Mouse (Mus musculus) kidney, adult 2 months (tissue): ENCODE data around the gene Col20a1. TPM values are rescaled to one million over a fixed set of nuclear protein-coding genes. Genes with fewer than 3 reads are reported as not detected.
A peak's percentile ranks its signal among the peaks of the same experiment; 100 is the strongest.

Experiments used
- DNase-seq: peaks from one replicate; pipeline ENCODE4 v3.0.0; 2021
- H3K27ac ChIP-seq: fragments of 200-500 bp; 2 replicates; pipeline ENCODE4 v1.5.1; 2012; ENCODE audit warnings: low read depth, low read length, control low read depth, inconsistent platforms; ENCODE audit not compliant: insufficient read depth
- H3K27me3 ChIP-seq: fragments of 200-500 bp; replicated peaks from 2 replicates; pipeline ENCODE4 v1.6.1; 2012; ENCODE audit warnings: mild to moderate bottlenecking, moderate library complexity, low read length, inconsistent platforms; ENCODE audit not compliant: control insufficient read depth, insufficient read depth
- H3K36me3 ChIP-seq: fragments of 200-500 bp; 2 replicates; pipeline ENCODE4 v1.6.1; 2012; ENCODE audit warnings: mild to moderate bottlenecking, moderate library complexity, low read length, inconsistent platforms; ENCODE audit not compliant: control insufficient read depth, insufficient read depth
- H3K4me1 ChIP-seq: fragments of 200-500 bp; 2 replicates; pipeline ENCODE4 v1.6.1; 2011; ENCODE audit warnings: low read length; ENCODE audit not compliant: control insufficient read depth, insufficient read depth
- H3K4me3 ChIP-seq: fragments of 200-500 bp; 2 replicates; pipeline ENCODE4 v1.5.1; 2011; ENCODE audit warnings: mild to moderate bottlenecking, low read depth, low read length, control low read depth; ENCODE audit not compliant: insufficient read depth
- CTCF ChIP-seq: fragments of 200-500 bp; conservative IDR thresholded peaks from 2 replicates; pipeline ENCODE4 v1.5.1; 2011; ENCODE audit warnings: low read depth, mild to moderate bottlenecking, control low read depth, low read length, moderate library complexity, mixed read lengths; ENCODE audit not compliant: insufficient read depth, insufficient read length
- POLR2A ChIP-seq: fragments of 200-500 bp; IDR thresholded peaks from one replicate; pipeline ENCODE4 v1.6.1; 2011; ENCODE audit warnings: low read depth, low read length, control low read depth
- WGBS: fragments of 180-500 bp; shearing (Covaris S2); methylation state at CpG from one replicate; pipeline ENCODE4 v1.1.7; 2018; 5-methylcytosine and 5-hydroxymethylcytosine counted together
- polyA plus RNA-seq: library from polyadenylated mRNA; depleted of rRNA; stranded (reverse); fragments of >200 nt; gene quantifications from 2 replicates; pipeline ENCODE4 v1.2.3, GENCODE M21; 2012

Gene Col20a1
- polyA plus RNA-seq, 1 experiment = 1.2 TPM

DNA sequence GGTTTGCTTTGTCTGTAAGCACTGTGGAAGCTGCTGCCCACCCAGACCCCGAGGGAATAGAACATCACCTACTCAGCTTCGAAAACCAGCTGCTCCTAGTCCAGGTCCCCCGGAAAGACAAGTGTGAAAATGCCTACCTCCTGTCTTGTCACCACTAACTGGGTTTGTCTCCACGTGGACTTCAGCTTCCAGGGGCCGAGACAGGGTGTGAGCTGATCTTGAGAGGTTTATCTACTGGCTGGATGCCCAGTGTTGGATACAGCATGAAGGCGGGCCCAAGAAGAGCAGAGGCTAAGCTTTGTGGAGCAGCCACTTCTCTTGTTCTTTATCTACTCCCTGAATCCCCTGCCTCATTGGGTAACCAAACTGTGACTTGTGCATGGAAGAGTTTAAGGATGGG lies 47.0 kb downstream of the Col20a1 start:
- no peak for TF ChIP-seq CTCF
- no peak for TF ChIP-seq POLR2A
- H3K27me3 ChIP-seq = no peaks in the 10 kb centered on the region
- H3K4me3 ChIP-seq = no peak overlapping the region
- DNase-seq = no peak
- no peak overlapping the region for H3K27ac ChIP-seq
- H3K36me3 ChIP-seq = no peaks in the 10 kb centered on the region
- H3K4me1 ChIP-seq = no peaks in the 10 kb centered on the region
- 65% methylated on average over 6 of the region's 6 CpGs for WGBS

DNA sequence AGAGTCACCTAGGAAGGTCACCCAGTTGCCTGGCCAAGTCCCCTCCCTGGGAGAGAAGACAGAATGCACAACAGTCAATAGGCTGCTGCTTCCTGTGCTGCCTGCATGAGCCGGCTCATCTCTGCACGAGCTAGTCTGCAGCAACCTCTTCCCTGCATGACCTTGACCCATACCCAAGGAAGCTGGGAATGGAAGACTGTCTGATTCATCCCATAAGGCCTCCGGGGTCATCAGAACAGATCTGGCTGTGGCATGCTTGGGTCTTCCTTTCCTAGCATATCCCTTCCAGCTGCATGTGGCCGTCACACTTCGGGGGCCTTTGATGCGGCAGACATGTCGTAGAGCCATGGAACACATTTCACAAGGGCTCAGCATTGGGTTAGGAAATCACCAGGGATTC lies 48.9 kb downstream of the Col20a1 start:
- TF ChIP-seq POLR2A = no peak
- TF ChIP-seq CTCF = no peak
- 73% methylated on average over 7 of the region's 7 CpGs for WGBS
- Histone ChIP-seq H3K4me1 (no peaks in the 10 kb centered on the region), H3K4me3 (no peak overlapping the region), H3K27me3 (no peaks in the 10 kb centered on the region), H3K27ac (no peak overlapping the region), H3K36me3 (no peaks in the 10 kb centered on the region)
- no peak for DNase-seq

DNA sequence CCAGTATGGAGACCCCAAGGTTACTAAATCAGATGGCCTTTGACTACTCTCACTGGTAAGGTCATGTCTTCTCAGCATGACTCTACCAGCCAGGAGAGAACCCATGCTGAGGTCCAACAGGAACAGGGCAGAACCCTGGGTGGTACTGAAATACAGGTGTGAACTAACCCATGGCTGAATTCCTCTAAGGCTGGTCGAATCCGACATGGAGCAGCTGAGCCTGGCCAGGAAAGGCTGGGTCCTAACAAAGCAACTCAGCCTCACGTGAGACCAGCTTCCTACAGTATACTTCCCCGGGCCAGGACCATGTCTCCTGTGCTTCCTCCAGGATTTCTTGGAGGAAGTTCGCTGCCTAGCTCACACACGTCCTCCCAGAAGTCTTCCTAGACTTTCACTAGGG lies 50.2 kb downstream of the Col20a1 start:
- TF ChIP-seq CTCF (no peak), POLR2A (no peak)
- 67% methylated on average over 6 of the region's 6 CpGs for WGBS
- Histone ChIP-seq H3K27me3 (no peaks in the 10 kb centered on the region), H3K27ac (no peak overlapping the region), H3K36me3 (no peaks in the 10 kb centered on the region), H3K4me1 (no peaks in the 10 kb centered on the region; the same call in 1 of the 2 replicates), H3K4me3 (no peak overlapping the region)
- no peak for DNase-seq

DNA sequence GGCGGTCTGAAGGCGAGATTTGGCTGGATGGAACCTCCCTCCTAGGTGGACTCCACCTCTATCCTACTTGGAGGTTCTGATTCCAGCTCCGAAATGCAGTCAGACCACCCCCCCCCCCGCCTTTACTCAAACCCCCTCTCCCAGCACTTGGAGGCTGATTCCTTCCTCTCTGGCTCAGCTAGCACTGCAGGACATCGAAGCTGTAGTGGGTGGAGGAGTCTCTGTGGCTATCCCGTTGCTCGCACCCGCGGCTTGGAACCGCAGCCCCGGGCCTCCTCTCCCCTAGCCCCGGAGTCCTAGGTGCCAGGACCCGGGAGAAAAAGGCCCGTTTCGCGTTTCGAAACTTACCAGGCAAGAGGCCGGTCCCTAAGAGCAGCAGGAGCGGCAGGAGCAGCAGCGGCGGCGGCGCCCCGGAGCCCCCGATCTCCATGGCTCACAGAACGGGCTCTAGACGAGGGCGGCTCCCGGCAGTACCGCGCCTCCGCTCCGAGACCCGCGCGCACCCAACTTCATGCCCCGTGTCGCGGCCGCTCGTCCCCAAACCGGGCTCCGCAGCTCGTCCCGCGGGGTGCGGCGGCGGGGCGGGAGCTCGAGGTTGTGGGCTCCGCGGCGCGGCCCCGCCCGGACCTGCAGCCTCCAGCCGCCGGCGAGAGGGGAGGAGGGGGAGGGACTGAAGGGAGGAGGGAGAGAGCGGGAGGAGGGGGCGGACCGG lies 52.5 kb downstream of the Col20a1 start:
- WGBS = 4% methylated on average over 61 of the region's 63 CpGs
- peak overlapping the region; percentile 37 for H3K4me3 ChIP-seq
- peaks cover 8% of the 10 kb centered on the region for H3K4me1 ChIP-seq
- H3K36me3 ChIP-seq = no peaks in the 10 kb centered on the region
- no peak for TF ChIP-seq POLR2A
- DNase-seq = peak; percentile 29
- H3K27me3 ChIP-seq = no peaks in the 10 kb centered on the region
- H3K27ac ChIP-seq = no peak overlapping the region

DNA sequence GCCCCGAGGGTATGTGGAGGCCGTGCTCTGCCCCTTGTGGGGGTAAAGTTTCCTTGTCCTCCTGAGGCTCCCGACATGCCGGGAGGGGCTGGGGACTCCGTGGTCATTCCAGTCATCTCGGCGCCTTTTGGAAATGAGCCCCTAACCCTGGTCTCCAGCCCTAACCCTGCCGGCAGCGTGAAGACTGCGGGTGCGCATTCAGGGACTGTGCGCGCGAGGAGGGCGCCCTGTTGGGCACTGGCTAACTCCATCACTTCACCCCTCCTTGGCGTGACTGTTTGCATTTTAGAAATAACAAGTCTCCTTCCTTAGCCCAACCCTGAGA lies 53.0 kb downstream of the Col20a1 start:
- WGBS = 3% methylated on average over 16 of the region's 16 CpGs
- TF ChIP-seq POLR2A = no peak
- no peak for TF ChIP-seq CTCF
- Histone ChIP-seq H3K27me3 (no peaks in the 10 kb centered on the region), H3K36me3 (no peaks in the 10 kb centered on the region), H3K4me3 (no peak overlapping the region; the same call in 1 of the 2 replicates), H3K4me1 (peaks cover 13% of the 10 kb centered on the region), H3K27ac (no peak overlapping the region)
- DNase-seq = no peak

DNA sequence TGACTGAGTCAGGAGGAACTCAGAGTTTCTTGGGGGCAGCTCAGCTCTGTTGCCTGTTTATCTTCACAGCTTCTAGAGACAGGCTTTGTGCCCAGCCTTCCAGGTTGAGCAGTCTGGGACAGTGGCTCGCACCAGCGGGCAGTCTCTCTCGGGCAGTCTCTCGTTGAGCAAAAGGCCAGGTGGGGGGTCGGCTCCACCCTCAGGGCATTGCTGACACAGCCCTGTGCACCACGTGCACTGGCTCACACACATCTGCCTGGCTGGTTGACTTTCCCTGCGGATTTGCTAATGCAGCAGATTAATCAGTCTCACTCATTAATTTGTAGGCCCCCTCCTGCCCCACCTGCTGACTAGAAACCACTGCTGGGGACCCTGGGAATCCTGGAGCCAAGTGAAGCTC lies 55.6 kb downstream of the Col20a1 start:
- TF ChIP-seq CTCF = no peak
- TF ChIP-seq POLR2A = no peak
- no peak overlapping the region for H3K4me3 ChIP-seq
- 9% methylated on average over 7 of the region's 7 CpGs for WGBS
- H3K4me1 ChIP-seq = peaks cover 14% of the 10 kb centered on the region
- peak overlapping the region; percentile 70 for H3K27ac ChIP-seq
- H3K27me3 ChIP-seq = no peaks in the 10 kb centered on the region
- DNase-seq = peak; percentile 92
- H3K36me3 ChIP-seq = no peaks in the 10 kb centered on the region

DNA sequence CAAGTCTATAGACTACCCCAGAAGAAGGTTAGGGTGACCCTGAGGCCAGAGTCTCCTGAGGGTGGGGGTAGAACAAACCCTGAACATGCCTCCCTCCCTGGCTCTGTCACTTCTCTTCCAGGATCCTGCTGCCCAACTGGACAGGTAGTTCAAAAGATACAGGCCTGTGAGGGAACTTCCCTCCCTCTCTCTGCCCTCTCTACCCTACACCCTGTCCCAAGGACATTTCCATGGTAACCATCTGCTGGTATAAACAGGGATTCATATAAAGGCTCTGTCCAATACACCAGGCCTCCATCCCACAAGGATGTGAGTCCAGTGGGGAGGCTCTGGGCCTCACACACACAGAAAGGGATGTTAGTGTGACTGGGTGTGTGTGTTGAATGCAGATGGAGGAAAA lies 56.0 kb downstream of the Col20a1 start:
- no peaks in the 10 kb centered on the region for H3K27me3 ChIP-seq
- no peak overlapping the region for H3K4me3 ChIP-seq
- DNase-seq = no peak
- H3K36me3 ChIP-seq = no peaks in the 10 kb centered on the region
- TF ChIP-seq POLR2A (no peak), CTCF (no peak)
- H3K4me1 ChIP-seq = peaks cover 14% of the 10 kb centered on the region
- H3K27ac ChIP-seq = peak overlapping the region; percentile 70

DNA sequence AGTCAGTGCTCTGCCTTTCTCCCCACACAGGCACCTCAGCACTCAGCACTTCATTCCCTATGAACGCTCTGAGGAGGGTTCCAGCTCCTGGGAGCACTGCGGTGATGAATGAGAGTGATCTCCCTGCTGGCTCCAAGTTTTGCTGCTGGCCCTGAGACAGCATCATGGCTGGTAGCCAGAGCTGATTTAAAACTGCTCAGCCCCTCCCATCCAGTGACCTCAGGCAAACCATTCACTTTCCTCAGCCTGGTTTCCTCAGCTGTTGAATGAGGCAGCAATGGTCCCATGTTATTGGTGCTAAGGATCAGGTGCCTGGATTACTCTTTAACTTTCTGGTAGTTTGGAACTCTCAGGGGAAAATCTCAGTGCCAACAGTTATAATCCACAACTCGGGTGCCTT lies 57.1 kb downstream of the Col20a1 start, which contains the start of gene Chrna4:
Gene Chrna4, minus strand, starts transcription at position 110 of the 400 bp plus-strand sequence.
- peaks cover 14% of the 10 kb centered on the region for H3K4me1 ChIP-seq
- peak within 1 kb of the TSS; percentile 70 for H3K27ac ChIP-seq
- WGBS = 32% methylated on average over 3 of the region's 3 CpGs
- H3K4me3 ChIP-seq = peak within 1 kb of the TSS; percentile 9; the same call in 1 of the 2 replicates
- no peak for TF ChIP-seq POLR2A
- TF ChIP-seq CTCF = no peak
- DNase-seq = peak; percentile 92
- H3K27me3 ChIP-seq = no peaks in the 10 kb centered on the region
- no peaks in the 10 kb centered on the region for H3K36me3 ChIP-seq
